Mouse (Mus musculus): Measurements from ENCODE around the gene Gm49318. TPM values are rescaled to one million over a fixed set of nuclear protein-coding genes. Genes with fewer than 3 reads are reported as not detected.

The Gm49318 gene
- polyA plus RNA-seq (2014; fragmentation: Nextera tagmentation; extraction: Ambion mirVana): not detected in 2 replicates

DNA sequence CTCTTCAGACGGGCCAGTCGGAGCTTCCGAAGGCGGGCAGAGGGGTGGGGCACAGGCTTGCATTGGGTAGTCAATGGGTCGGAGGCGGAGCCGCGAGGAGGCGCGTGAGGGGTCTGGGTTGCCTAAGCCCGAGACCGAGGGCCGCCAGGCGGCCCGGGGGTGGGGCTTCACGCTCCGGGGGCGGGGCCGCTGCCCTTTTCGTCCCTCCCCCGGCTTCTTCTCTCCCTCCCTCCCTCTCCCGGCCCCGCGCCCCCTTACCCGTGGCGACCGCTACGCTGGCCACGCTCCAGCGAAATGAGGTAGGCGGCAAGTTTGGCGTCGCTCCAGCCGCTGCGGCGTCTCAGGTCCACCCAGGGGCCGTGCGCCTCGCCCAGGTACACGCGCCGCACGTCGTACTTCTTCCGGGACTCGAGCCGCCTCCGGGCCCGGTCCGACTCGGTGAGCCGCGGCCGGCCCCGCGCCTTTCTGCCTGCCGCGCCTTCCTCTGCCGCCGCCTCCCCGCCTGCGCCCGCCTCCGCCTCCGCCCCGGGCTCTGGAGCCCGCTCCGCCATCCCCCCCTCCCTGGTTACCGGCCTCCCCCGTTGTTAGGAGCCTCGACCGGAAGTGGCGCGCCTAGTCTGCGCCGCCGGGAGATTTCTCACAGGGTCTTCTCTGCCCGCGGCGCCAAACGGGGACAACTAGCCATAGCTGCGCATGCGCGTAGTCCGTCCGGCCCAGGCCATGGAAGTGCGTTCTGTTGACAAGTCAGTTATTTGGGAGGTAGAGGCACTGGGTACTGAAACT lies at the start of gene Gm49318, which contains the start of gene Zfp653:
Gene Gm49318 (minus strand): TSS at position 469 of the 783 bp plus-strand sequence.
Gene Zfp653 (minus strand): TSS at position 586 of the 783 bp plus-strand sequence.
- peak within 1 kb of the TSS; percentile 80 for H3K4me3 ChIP-seq (replicated peaks; ENCODE audit: low read depth, low read length)
- peak; percentile 99 for DNase-seq
- H3K4me2 ChIP-seq (ENCODE audit: low read length): peak within 1 kb of the TSS; percentile 62
- peak within 1 kb of the TSS; percentile 98 for H3K27ac ChIP-seq (replicated peaks; ENCODE audit: low read depth, low read length)
- 0 out of 2 replicates have a peak, but pooled peaks cover 9% of the 10 kb centered on the region for H3K4me1 ChIP-seq (ENCODE audit: control insufficient read depth, insufficient read depth, low read length)
- ATAC-seq (ENCODE audit: low FRiP score, low TSS enrichment): peak; percentile 96
- no peaks in the 10 kb centered on the region for H3K27me3 ChIP-seq (ENCODE audit: control insufficient read depth, insufficient read depth, low read length)
- WGBS: under 1% methylated on average over 76 of the region's 87 CpGs
- H3K9ac ChIP-seq (replicated peaks; ENCODE audit: low read length): peak within 1 kb of the TSS; percentile 90
- H3K36me3 ChIP-seq (ENCODE audit: control insufficient read depth, insufficient read depth, low read length): peaks cover 38% of the 10 kb centered on the region
- H3K9me3 ChIP-seq (ENCODE audit: control insufficient read depth, low read length): no peaks in the 10 kb centered on the region

DNA sequence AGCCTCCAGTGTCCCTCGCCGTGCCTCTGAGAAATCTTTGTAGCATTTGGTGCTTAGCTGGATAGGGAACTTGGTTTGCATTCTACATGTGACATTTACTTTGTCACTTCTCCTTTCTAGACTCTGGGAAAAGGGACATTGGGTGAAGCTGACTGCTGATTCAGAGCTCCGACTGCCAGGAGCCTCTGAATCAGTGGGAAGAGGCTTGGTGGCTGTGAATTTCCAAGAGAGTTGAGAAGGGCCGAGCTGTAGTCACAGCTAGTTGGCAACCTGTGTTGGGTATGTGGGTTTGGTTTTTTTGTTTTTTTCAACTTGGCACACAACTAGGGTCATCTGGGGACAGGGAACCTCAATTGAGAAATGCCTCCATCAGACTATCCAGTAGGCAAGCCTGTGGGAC lies 48.5 kb upstream of the Gm49318 start:
- no peak overlapping the region for H3K27ac ChIP-seq (replicated peaks; ENCODE audit: low read depth, low read length)
- ATAC-seq (ENCODE audit: low FRiP score, low TSS enrichment) (no peak), DNase-seq (no peak)
- no peak overlapping the region for H3K9ac ChIP-seq (replicated peaks; ENCODE audit: low read length)
- no peak overlapping the region for H3K4me3 ChIP-seq (replicated peaks; ENCODE audit: low read depth, low read length)
- WGBS: 93% methylated on average over 4 of the region's 4 CpGs
- no peaks in the 10 kb centered on the region for H3K9me3 ChIP-seq (ENCODE audit: control insufficient read depth, low read length)
- H3K4me2 ChIP-seq (ENCODE audit: low read length): no peak overlapping the region
- no peaks in the 10 kb centered on the region for H3K36me3 ChIP-seq (ENCODE audit: control insufficient read depth, insufficient read depth, low read length)
- peaks cover 16% of the 10 kb centered on the region for H3K4me1 ChIP-seq (ENCODE audit: control insufficient read depth, insufficient read depth, low read length)
- no peaks in the 10 kb centered on the region for H3K27me3 ChIP-seq (ENCODE audit: control insufficient read depth, insufficient read depth, low read length)

DNA sequence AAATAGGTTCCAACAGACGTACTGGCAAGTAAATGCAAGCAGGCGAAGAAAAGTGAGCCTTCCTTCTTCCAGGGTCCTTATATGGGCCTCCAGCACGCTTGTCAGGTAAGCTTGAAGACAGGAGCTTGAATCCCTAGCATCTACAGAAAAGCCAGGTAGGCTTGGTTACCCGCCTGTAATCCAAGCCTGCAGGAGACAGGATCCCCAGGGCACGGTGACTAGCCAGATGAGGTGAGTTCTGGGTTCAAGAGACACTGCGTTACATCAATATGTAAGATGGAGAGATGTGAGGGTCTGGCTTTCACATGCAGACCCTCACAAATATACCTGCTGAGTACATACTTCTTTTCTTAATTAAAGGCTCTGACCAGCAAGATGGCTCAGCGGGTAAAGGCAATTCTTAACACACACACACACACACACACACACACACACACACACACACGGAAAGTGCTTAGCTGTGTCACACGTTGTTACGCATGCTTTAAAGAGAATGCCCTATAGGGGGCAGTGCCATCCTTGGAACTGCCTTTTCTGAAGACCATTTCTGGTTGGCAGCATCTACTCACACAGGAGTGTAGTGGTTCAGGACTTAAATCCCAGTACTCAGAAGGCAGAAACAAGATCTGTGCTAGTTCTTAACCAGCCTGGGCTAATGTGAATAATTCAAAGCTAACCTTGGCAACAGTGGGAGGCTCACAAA lies 46.8 kb upstream of the Gm49318 start:
- WGBS: 46% methylated on average over 10 of the region's 10 CpGs
- Histone ChIP-seq H3K4me3 (replicated peaks; ENCODE audit: low read depth, low read length) (peak overlapping the region; percentile 87), H3K9me3 (ENCODE audit: control insufficient read depth, low read length) (no peaks in the 10 kb centered on the region), H3K36me3 (ENCODE audit: control insufficient read depth, insufficient read depth, low read length) (peaks cover 9% of the 10 kb centered on the region), H3K9ac (replicated peaks; ENCODE audit: low read length) (peak overlapping the region; percentile 79; the same call in 1 of the 2 replicates), H3K27ac (replicated peaks; ENCODE audit: low read depth, low read length) (no peak overlapping the region), H3K4me1 (ENCODE audit: control insufficient read depth, insufficient read depth, low read length) (peaks cover 16% of the 10 kb centered on the region), H3K4me2 (ENCODE audit: low read length) (peak overlapping the region; percentile 90), H3K27me3 (ENCODE audit: control insufficient read depth, insufficient read depth, low read length) (no peaks in the 10 kb centered on the region)
- ATAC-seq (ENCODE audit: low FRiP score, low TSS enrichment): no peak
- peak; percentile 76 for DNase-seq

DNA sequence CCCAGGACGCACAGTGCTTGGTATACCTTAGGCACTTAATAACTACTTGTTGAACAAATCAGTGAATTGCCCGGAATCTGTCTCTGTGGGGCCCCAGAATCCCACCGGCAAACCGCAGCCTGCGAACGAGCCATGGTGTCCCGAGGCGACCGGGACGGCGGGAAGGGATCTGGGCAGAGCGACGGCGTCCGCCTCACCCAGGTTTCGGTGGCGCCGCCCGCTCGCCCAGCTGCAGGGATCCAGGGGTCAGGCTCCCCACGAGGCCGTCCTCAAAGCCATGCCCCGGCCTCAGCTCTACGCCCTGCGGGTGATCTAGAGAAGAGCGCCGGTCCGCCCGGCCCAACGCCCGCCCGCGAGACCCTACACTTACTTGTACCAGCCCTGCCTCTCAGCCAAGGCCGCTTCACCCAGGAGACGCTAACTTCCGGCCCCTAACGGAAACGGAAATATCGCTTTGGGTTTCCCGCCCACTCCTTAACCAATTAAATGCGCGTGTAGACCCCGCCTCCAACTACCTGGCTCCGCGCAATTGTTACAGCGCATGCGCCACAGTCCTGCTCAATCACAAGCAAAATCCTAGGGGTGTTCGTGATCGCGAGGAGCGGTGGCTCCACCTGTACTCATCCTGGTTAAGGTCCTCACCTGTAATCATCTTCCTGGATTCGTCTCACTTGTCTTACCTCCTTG lies 45.8 kb upstream of the Gm49318 start, which contains the start of gene Elof1:
Gene Elof1 (minus strand): TSS at position 433 of the 687 bp plus-strand sequence.
- Histone ChIP-seq H3K9ac (replicated peaks; ENCODE audit: low read length) (peak within 1 kb of the TSS; percentile 79), H3K27me3 (ENCODE audit: control insufficient read depth, insufficient read depth, low read length) (no peaks in the 10 kb centered on the region), H3K27ac (replicated peaks; ENCODE audit: low read depth, low read length) (peak within 1 kb of the TSS; percentile 70), H3K4me3 (replicated peaks; ENCODE audit: low read depth, low read length) (peak within 1 kb of the TSS; percentile 87), H3K4me2 (ENCODE audit: low read length) (peak within 1 kb of the TSS; percentile 90), H3K9me3 (ENCODE audit: control insufficient read depth, low read length) (no peaks in the 10 kb centered on the region), H3K36me3 (ENCODE audit: control insufficient read depth, insufficient read depth, low read length) (peaks cover 19% of the 10 kb centered on the region), H3K4me1 (ENCODE audit: control insufficient read depth, insufficient read depth, low read length) (peaks cover 16% of the 10 kb centered on the region)
- DNase-seq: peak; percentile 99
- ATAC-seq (ENCODE audit: low FRiP score, low TSS enrichment): peak; percentile 96
- under 1% methylated on average over 52 of the region's 52 CpGs for WGBS

DNA sequence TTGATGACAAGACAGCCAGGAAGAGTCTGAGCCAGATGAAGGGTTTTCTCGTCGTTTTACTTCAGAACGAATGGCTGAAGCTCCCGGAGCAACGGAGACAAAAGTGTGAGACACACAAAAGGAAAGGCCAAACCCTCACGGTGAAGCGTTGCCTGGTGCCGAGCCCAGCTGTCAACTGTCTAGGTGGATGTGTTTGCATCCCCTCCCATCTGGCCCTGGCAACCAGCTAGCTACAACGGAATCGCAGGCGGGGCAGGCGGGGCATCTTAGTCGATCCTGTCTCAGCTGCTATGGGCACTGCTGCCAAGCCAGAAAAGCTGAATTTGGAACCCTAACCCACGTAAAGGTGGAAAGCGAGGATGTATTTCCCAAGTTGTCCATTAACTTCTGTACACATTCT lies 45.0 kb upstream of the Gm49318 start:
- Histone ChIP-seq H3K4me3 (replicated peaks; ENCODE audit: low read depth, low read length) (peak overlapping the region; percentile 87), H3K9me3 (ENCODE audit: control insufficient read depth, low read length) (no peaks in the 10 kb centered on the region), H3K27ac (replicated peaks; ENCODE audit: low read depth, low read length) (no peak overlapping the region), H3K36me3 (ENCODE audit: control insufficient read depth, insufficient read depth, low read length) (peaks cover 26% of the 10 kb centered on the region), H3K9ac (replicated peaks; ENCODE audit: low read length) (peak overlapping the region; percentile 79), H3K4me2 (ENCODE audit: low read length) (peak overlapping the region; percentile 90), H3K27me3 (ENCODE audit: control insufficient read depth, insufficient read depth, low read length) (no peaks in the 10 kb centered on the region), H3K4me1 (ENCODE audit: control insufficient read depth, insufficient read depth, low read length) (peaks cover 16% of the 10 kb centered on the region)
- no peak for ATAC-seq (ENCODE audit: low FRiP score, low TSS enrichment)
- DNase-seq: peak; percentile 16
- WGBS: 16% methylated on average over 15 of the region's 15 CpGs

- WGBS: 91% methylated on average over 4 of the region's 4 CpGs
- peak overlapping the region; percentile 79; the same call in 1 of the 2 replicates for H3K9ac ChIP-seq (replicated peaks; ENCODE audit: low read length)
- ATAC-seq (ENCODE audit: low FRiP score, low TSS enrichment) (no peak), DNase-seq (no peak)
- no peaks in the 10 kb centered on the region for H3K27me3 ChIP-seq (ENCODE audit: control insufficient read depth, insufficient read depth, low read length)
- H3K27ac ChIP-seq (replicated peaks; ENCODE audit: low read depth, low read length): no peak overlapping the region
- H3K4me2 ChIP-seq (ENCODE audit: low read length): peak overlapping the region; percentile 90
- H3K4me3 ChIP-seq (replicated peaks; ENCODE audit: low read depth, low read length): peak overlapping the region; percentile 87
- H3K4me1 ChIP-seq (ENCODE audit: control insufficient read depth, insufficient read depth, low read length): peaks cover 16% of the 10 kb centered on the region
- H3K36me3 ChIP-seq (ENCODE audit: control insufficient read depth, insufficient read depth, low read length): peaks cover 30% of the 10 kb centered on the region
- no peaks in the 10 kb centered on the region for H3K9me3 ChIP-seq (ENCODE audit: control insufficient read depth, low read length)
These were observed 44.6 kb upstream of the Gm49318 start for GRCm38 (mm10) chr9:22115635-22116034.

DNA sequence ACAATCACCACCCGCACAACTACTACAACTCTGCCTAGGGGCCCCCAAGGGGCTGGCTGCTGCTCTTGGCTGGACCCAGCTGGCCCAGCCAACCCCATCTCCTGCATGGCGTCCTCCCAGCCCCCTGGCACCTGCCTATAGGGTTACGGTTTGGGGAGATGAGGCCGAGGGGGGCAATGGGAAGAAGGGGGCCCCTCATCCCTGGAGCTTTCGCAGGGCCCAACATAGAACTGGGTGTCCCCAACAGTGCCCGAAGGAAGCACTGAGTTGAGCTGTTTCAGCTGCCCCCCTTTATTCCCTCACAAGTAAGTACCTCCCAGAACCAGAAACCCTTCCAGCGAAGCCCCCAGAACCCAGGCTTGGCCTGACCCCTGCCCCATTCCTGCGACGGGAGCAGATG lies 37.1 kb upstream of the Gm49318 start:
- Histone ChIP-seq H3K9me3 (ENCODE audit: control insufficient read depth, low read length) (no peaks in the 10 kb centered on the region), H3K27me3 (ENCODE audit: control insufficient read depth, insufficient read depth, low read length) (no peaks in the 10 kb centered on the region), H3K4me3 (replicated peaks; ENCODE audit: low read depth, low read length) (no peak overlapping the region), H3K27ac (replicated peaks; ENCODE audit: low read depth, low read length) (no peak overlapping the region), H3K9ac (replicated peaks; ENCODE audit: low read length) (no peak overlapping the region), H3K36me3 (ENCODE audit: control insufficient read depth, insufficient read depth, low read length) (peaks cover 35% of the 10 kb centered on the region), H3K4me1 (ENCODE audit: control insufficient read depth, insufficient read depth, low read length) (no peaks in the 10 kb centered on the region), H3K4me2 (ENCODE audit: low read length) (no peak overlapping the region)
- no peak for DNase-seq
- ATAC-seq (ENCODE audit: low FRiP score, low TSS enrichment): no peak
- 92% methylated on average over 9 of the region's 9 CpGs for WGBS

DNA sequence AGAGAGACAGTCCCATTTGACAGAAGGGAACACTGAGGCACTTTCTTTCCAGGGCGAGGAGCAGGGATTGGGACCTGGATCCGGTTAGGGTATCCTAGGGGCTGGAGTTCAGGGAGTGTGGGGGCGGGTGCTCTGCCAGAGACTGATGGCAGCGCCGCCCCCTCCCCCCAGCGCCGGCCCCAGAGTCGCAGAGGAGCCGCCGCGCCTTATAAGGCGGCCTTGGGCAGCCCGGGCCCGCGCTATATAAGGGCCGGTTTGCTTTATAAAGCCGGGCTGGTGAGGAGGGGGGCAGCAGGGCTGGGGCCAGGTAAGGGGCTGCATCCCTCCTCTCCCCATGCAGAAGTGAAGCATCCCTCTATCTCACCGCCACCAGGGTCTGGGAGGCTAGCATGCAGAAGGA lies 28.9 kb upstream of the Gm49318 start:
- WGBS: 7% methylated on average over 18 of the region's 18 CpGs
- peaks cover 21% of the 10 kb centered on the region for H3K27me3 ChIP-seq (ENCODE audit: control insufficient read depth, insufficient read depth, low read length)
- H3K4me3 ChIP-seq (replicated peaks; ENCODE audit: low read depth, low read length): no peak overlapping the region
- H3K9me3 ChIP-seq (ENCODE audit: control insufficient read depth, low read length): no peaks in the 10 kb centered on the region
- no peak overlapping the region for H3K4me2 ChIP-seq (ENCODE audit: low read length)
- H3K27ac ChIP-seq (replicated peaks; ENCODE audit: low read depth, low read length): no peak overlapping the region
- no peak overlapping the region for H3K9ac ChIP-seq (replicated peaks; ENCODE audit: low read length)
- no peaks in the 10 kb centered on the region for H3K36me3 ChIP-seq (ENCODE audit: control insufficient read depth, insufficient read depth, low read length)
- DNase-seq (no peak), ATAC-seq (ENCODE audit: low FRiP score, low TSS enrichment) (no peak)
- 0 out of 2 replicates have a peak, but pooled peaks cover 4% of the 10 kb centered on the region for H3K4me1 ChIP-seq (ENCODE audit: control insufficient read depth, insufficient read depth, low read length)

All from midbrain, embryonic 14.5 days (tissue).